Mouse (Mus musculus): ENCODE measurements at regions not wholly inside any gene's neighbourhood (a gene's known extent, or its start where the extent isn't known, plus 50 kb on each side); places are given as distances from the start of the nearest gene placed in this dataset.

DNA sequence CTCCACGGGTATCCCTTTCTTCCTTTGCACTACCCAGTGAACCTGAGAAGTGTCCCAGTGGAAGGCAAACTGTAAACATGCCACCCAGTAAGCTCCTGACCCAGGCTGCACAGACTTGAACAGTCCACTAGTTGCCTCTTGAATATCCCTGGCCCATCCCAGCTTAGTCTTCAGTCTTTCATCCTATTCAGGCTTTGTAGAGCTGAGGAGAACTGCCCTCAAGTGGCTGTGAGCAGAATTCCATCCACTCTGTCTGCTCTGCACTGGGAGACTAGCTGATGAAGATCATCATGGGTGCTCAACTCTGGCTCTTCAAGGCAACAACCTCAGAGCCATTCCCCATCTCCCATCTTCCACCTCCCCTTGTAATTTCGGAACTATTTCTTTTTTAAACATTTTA lies 249.1 kb downstream of the Lmx1a start:
- no peak for TF ChIP-seq EP300 (IDR thresholded peaks at IDR 0.05; ENCODE audit: low read depth)
- TF ChIP-seq CTCF (IDR thresholded peaks at IDR 0.05; ENCODE audit: low read depth) = no peak
